Mouse (Mus musculus): Measurements from ENCODE around the gene Nprl3. TPM values are rescaled to one million over a fixed set of nuclear protein-coding genes. Genes with fewer than 3 reads are reported as not detected.

Nprl3 gene
- polyA plus RNA-seq, 1 experiment from 2014 or later, result 41.2 TPM

DNA sequence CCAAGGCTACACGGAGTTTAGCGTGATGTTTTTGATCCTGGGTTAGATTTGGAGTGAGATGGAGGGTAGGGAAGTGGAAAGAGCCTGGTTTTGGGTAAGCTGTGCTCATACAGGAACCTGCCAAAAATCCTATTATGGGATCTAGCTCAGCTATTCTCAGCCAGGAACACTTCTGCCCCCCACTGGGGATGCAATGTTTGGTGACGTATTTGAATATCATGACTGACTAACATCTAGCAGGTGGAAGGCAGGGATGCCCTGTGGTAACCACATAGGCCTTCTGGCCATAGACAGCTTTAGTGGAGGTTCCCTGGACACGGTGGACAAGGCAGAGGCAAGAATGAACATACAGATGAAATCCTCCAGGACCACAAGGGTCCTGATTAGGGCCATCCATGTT lies 37.3 kb downstream of the Nprl3 start:
- Histone ChIP-seq H3K4me3 (replicated peaks) (no peak overlapping the region), H3K36me3 (peaks cover 58% of the 10 kb centered on the region), H3K27me3 (no peaks in the 10 kb centered on the region), H3K27ac (replicated peaks) (no peak overlapping the region), H3K4me1 (peaks cover 50% of the 10 kb centered on the region), H3K4me2 (replicated peaks) (no peak overlapping the region), H3K9me3 (replicated peaks) (no peaks in the 10 kb centered on the region), H3K9ac (no peak overlapping the region)
- 76% methylated on average over 4 of the region's 4 CpGs for WGBS
- ATAC-seq (ENCODE audit: insufficient number of reproducible peaks, low FRiP score, low TSS enrichment, low read depth), result no peak

DNA sequence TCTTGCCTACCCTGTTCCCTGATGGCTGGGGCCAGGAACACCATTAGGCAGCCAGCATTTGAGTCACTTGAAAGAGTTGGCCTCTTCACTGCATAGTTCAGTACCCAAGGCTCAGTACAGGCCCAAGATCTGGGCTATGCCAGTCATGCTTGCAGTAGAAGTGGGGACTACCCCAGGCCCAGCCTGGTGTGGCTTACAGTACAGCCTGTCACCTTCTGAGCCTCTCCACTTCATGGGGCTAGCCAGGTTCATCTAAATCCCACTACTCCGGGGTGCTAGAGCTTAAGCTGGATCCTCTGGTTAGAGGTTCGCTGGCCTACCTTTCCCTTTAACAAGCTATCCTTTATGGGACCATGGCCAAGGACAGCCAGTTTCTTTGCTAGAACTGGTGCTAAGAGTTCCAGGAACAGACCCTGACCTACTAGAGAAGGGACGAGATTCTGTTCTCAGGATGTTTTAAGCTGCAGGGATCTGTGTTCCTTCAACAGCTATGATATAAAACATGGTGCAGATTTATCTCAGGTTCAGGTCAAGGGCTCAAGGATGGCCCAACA lies 39.1 kb downstream of the Nprl3 start:
- Histone ChIP-seq H3K9ac (no peak overlapping the region), H3K36me3 (peaks cover 45% of the 10 kb centered on the region)

DNA sequence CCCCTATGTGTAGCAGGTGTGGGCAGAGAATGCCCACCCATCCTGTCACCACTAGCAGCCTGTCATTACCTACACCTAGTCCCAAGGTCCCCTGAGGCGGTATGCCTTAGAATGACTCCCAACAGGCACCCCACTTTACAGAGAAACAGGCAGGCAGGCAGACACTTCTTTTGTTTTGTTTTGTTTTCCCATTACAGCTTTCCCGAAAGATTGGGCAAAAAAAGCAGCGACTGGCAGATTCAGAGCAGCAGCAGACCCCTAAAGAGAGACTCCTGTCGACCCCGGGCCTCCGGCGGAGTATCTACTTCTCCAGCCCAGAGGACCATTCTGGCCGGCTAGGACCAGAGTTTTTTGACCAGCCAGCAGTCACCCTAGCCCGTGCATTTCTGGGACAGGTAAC lies 40.0 kb downstream of the Nprl3 start:
- no peak for ATAC-seq (ENCODE audit: insufficient number of reproducible peaks, low FRiP score, low TSS enrichment, low read depth)
- WGBS, result 86% methylated on average over 9 of the region's 9 CpGs
- peaks cover 53% of the 10 kb centered on the region for H3K4me1 ChIP-seq

More for the DNA sequence above, 39.1 kb downstream of the Nprl3 start:
- H3K4me2 ChIP-seq (replicated peaks), result no peak overlapping the region
- WGBS, result 92% methylated on average over 3 of the region's 3 CpGs
- ATAC-seq (ENCODE audit: insufficient number of reproducible peaks, low FRiP score, low TSS enrichment, low read depth), result no peak
- H3K27ac ChIP-seq (replicated peaks), result no peak overlapping the region
- H3K27me3 ChIP-seq, result no peaks in the 10 kb centered on the region
- H3K4me3 ChIP-seq (replicated peaks), result no peak overlapping the region
- H3K4me1 ChIP-seq, result peaks cover 51% of the 10 kb centered on the region
- no peaks in the 10 kb centered on the region for H3K9me3 ChIP-seq (replicated peaks)

DNA sequence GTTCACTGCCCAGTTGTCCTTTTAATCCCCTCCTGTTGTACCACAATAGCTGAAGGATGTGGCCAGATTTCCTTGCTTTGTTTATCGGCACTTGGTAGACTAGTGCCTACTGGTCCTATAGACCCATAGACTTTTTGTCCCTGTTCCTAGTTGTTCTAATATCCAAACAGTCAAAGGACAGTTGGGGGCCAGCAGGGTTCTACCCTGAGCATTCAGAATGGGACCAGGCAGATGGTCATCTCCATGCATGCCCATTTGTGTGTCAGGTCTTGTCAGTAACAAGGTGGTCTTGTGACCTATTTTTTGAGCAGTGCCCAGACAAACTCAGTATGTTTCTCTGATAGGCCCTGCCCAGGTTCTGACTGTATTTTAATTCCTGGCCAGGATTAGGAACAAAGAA lies 40.5 kb downstream of the Nprl3 start:
- Histone ChIP-seq H3K4me2 (replicated peaks) (peak overlapping the region; percentile 82), H3K9ac (peak overlapping the region; percentile 65), H3K27me3 (no peaks in the 10 kb centered on the region), H3K27ac (replicated peaks) (peak overlapping the region; percentile 94), H3K4me3 (replicated peaks) (peak overlapping the region; percentile 70), H3K9me3 (replicated peaks) (no peaks in the 10 kb centered on the region), H3K4me1 (peaks cover 56% of the 10 kb centered on the region), H3K36me3 (peaks cover 37% of the 10 kb centered on the region)
- WGBS, result 38% methylated on average over 1 of the region's 1 CpGs
- no peak for ATAC-seq (ENCODE audit: insufficient number of reproducible peaks, low FRiP score, low TSS enrichment, low read depth)

More for the DNA sequence above, 40.0 kb downstream of the Nprl3 start:
- H3K27ac ChIP-seq (replicated peaks), result no peak overlapping the region
- H3K36me3 ChIP-seq, result peaks cover 42% of the 10 kb centered on the region
- peak overlapping the region; percentile 82; the same call in 1 of the 2 replicates for H3K4me2 ChIP-seq (replicated peaks)
- peak overlapping the region; percentile 70; the same call in 1 of the 2 replicates for H3K4me3 ChIP-seq (replicated peaks)
- no peaks in the 10 kb centered on the region for H3K27me3 ChIP-seq
- H3K9me3 ChIP-seq (replicated peaks), result no peaks in the 10 kb centered on the region
- H3K9ac ChIP-seq, result no peak overlapping the region

DNA sequence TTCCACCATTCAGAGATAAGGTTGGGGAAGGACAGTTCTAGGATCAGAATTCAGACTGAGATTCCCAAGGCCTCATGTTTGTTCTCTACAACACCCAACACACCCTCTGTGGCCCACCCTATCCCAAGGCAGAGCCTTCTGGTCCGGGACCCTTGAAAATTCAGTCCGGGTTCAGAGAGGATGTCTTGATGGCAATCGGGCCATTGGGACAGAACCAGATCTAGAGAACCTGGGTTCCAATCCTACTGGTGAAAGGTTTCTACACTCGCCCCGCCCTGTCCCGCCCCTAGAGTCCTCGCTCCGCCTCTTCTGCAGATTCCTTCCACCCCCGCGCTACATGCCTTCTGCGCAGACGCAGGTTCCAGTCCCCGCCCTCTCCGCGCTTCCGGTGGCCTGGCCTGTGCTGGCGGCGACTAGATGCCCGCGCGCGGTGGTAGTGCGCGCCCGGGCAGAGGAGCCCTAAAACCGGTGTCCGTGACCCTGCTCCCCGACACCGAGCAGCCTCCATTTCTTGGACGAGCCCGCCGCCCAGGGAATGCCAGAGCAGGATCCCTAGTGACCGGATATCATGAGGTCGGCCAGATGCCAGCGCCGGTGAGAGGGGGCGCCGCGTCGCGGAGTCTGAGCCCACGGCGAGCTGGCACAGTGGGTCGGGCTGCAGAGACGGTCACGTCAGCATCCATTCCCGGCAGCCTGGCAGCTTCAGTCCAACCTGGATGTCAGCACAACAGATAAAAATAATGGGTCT lies 41.2 kb downstream of the Nprl3 start, which contains the start of gene Mpg:
Gene Mpg (plus strand): TSS at position 382 of the 748 bp plus-strand sequence.
- Histone ChIP-seq H3K9ac (peak within 1 kb of the TSS; percentile 65), H3K4me1 (peaks cover 56% of the 10 kb centered on the region), H3K4me3 (replicated peaks) (peak within 1 kb of the TSS; percentile 70), H3K27ac (replicated peaks) (peak within 1 kb of the TSS; percentile 94), H3K36me3 (peaks cover 30% of the 10 kb centered on the region), H3K9me3 (replicated peaks) (no peaks in the 10 kb centered on the region), H3K4me2 (replicated peaks) (peak within 1 kb of the TSS; percentile 82), H3K27me3 (no peaks in the 10 kb centered on the region)
- WGBS, result 3% methylated on average over 47 of the region's 47 CpGs
- ATAC-seq (ENCODE audit: insufficient number of reproducible peaks, low FRiP score, low TSS enrichment, low read depth), result peak; percentile 82

DNA sequence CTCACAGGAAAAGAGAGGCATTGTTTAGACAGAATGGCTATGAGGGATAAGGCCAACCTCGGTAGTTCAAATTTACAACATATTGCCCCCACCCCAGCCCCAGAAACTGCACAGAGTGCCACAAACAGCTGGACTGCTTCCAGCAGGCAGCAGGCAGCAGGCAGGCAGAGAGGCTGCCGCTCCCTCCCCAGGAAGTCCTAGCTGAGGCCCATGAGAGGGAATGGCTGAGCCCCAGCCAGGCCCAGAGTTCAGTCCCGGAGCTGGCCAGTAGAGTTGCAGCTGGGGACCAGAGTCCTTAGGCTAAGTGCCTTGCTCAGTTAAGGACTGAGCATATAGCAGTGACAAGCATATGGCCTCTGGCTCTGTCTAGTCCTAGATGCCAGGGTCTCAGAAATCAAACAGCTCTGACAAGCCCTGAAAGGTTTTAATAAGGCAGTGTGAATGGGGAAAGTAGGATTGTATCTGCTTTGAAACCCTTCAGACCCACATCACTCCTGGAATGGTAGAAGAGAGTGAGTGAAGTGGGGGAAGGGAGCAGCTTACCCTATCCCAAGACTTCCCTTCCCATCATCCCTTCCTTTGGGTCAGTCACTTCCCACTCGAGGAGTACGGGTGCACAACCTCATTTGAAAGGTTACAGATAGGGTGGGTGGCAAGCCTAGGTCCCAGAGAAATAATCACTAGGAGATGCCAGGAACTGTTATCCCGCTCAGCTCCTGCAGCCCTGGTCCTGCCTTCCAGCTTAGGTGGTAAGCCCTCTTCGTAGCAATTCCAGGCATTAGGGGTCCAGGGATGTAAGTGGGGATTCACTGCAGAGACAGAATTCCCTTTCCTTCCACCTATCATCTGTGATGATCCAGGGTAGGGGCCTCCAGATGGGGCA lies 42.0 kb downstream of the Nprl3 start:
- H3K4me1 ChIP-seq, result peaks cover 64% of the 10 kb centered on the region
- no peak for ATAC-seq (ENCODE audit: insufficient number of reproducible peaks, low FRiP score, low TSS enrichment, low read depth)
- peak overlapping the region; percentile 13; the same call in 1 of the 2 replicates for H3K9ac ChIP-seq
- no peak overlapping the region for H3K4me3 ChIP-seq (replicated peaks)
- no peaks in the 10 kb centered on the region for H3K27me3 ChIP-seq
- WGBS, result 39% methylated on average over 7 of the region's 7 CpGs
- peak overlapping the region; percentile 94 for H3K27ac ChIP-seq (replicated peaks)
- no peaks in the 10 kb centered on the region for H3K9me3 ChIP-seq (replicated peaks)
- H3K4me2 ChIP-seq (replicated peaks), result peak overlapping the region; percentile 82
- H3K36me3 ChIP-seq, result peaks cover 21% of the 10 kb centered on the region

DNA sequence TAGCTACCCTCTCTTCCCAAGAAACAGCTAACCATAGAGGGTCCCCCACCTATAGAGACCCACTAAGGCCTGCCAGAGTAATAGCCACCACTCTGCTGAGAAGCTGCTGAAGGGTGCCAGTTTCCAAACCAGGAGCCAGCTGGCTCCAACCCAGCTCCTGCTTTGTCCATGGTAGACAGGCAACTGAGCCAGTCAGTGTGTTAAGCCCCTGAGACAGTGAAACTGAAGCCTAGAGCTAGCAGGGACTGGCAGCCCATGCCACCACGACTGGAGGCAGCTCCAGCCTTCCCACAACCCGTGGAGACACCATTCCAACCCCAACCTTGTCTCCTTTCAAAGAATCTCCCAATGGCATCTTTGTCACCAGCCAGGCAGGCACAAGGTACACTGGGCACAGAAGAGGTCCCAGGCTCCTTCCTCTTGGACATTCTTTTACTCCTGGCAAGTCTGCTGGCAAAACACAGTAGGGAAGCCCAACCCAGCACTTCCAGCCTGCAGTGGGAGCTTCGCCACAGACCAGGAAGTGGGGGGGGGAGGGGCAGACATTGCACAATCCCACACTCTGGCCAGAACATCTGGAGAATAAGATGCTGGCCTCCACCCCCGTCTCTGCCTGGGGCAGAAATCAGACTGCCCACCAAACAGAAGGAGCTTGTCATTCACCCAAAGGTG lies 42.9 kb downstream of the Nprl3 start:
- no peaks in the 10 kb centered on the region for H3K27me3 ChIP-seq
- no peaks in the 10 kb centered on the region for H3K9me3 ChIP-seq (replicated peaks)
- WGBS, result 13% methylated on average over 4 of the region's 4 CpGs
- H3K27ac ChIP-seq (replicated peaks), result peak overlapping the region; percentile 94
- no peak overlapping the region for H3K4me3 ChIP-seq (replicated peaks)
- ATAC-seq (ENCODE audit: insufficient number of reproducible peaks, low FRiP score, low TSS enrichment, low read depth), result peak; percentile 37; the same call in 1 of the 2 replicates
- H3K9ac ChIP-seq, result peak overlapping the region; percentile 13; the same call in 1 of the 2 replicates
- H3K4me1 ChIP-seq, result peaks cover 72% of the 10 kb centered on the region
- H3K36me3 ChIP-seq, result peaks cover 15% of the 10 kb centered on the region; the same call in 1 of the 2 replicates
- H3K4me2 ChIP-seq (replicated peaks), result peak overlapping the region; percentile 30

DNA sequence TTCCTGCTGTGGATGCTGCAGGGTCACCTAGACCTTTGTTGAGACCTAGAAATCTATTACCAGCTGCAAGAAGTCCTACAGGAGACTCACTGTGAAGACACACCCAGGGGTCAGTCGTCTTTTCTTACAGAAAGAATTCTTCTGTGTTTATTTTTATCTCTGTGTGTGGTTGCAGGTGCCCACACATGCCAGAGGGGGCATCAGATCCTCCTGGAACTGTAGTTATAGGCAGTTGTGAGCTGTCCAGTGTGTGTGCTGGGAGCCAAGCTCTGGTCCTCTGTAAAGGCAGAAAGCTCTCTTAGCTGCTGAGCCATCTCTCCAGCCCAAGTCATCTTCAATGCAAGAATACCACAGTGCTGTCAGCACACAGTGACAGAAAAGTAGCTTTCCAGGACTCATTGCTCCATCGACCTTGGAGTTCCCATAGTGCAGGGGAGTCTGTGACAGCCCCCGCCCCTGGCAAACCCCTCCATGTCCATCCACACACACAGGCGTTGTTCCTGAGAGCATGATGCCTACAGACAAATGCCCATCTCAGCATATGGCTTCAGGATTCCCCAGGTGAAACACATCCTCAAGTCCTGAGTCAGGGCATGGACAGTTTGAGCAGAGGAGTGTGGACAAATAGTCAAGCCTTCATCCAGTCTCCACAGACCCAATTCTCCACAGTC lies 44.1 kb downstream of the Nprl3 start:
- no peak for ATAC-seq (ENCODE audit: insufficient number of reproducible peaks, low FRiP score, low TSS enrichment, low read depth)
- H3K27me3 ChIP-seq, result no peaks in the 10 kb centered on the region
- no peak overlapping the region for H3K9ac ChIP-seq
- peak overlapping the region; percentile 94 for H3K27ac ChIP-seq (replicated peaks)
- no peak overlapping the region for H3K4me3 ChIP-seq (replicated peaks)
- no peaks in the 10 kb centered on the region for H3K9me3 ChIP-seq (replicated peaks)
- whole genome bisulfite sequencing, result 67% methylated on average over 4 of the region's 4 CpGs
- no peak overlapping the region for H3K4me2 ChIP-seq (replicated peaks)
- peaks cover 84% of the 10 kb centered on the region for H3K4me1 ChIP-seq
- peaks cover 4% of the 10 kb centered on the region; the same call in 1 of the 2 replicates for H3K36me3 ChIP-seq

DNA sequence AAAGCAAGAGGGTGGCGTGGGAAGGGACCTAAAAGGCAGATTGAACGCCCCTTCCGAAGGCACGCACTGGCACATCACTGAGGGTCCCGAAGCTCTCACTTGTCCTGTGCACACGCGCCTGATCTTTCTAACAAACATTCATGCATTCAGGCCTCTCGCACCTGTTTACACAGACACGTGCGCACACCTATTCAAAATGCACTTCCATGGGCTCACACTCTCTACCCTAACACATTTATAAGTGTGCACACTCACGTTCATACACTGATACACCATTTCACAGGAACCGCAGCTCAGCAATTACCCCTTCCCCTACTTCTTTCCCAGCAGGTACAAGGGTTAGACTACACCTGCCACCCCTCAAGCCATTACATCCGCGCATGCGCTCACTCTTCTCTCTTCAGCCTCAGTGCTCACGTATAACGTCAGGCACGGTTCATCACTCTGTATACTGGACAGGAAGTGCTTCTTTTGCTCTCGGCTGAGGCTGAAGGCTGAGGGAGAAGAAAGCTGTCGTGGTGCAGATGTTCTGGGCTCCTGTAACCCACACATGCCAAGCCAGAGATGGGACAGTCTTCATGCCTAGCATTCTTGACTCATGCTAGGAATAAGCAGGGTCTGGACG lies 44.8 kb downstream of the Nprl3 start:
- H3K4me2 ChIP-seq (replicated peaks), result peak overlapping the region; percentile 60
- no peaks in the 10 kb centered on the region for H3K9me3 ChIP-seq (replicated peaks)
- no peaks in the 10 kb centered on the region for H3K27me3 ChIP-seq
- H3K4me1 ChIP-seq, result peaks cover 87% of the 10 kb centered on the region
- no peak for ATAC-seq (ENCODE audit: insufficient number of reproducible peaks, low FRiP score, low TSS enrichment, low read depth)
- H3K36me3 ChIP-seq, result no peaks in the 10 kb centered on the region
- WGBS, result 6% methylated on average over 21 of the region's 21 CpGs
- H3K4me3 ChIP-seq (replicated peaks), result peak overlapping the region; percentile 87
- peak overlapping the region; percentile 92 for H3K27ac ChIP-seq (replicated peaks)
- peak overlapping the region; percentile 74; the same call in 1 of the 2 replicates for H3K9ac ChIP-seq

DNA sequence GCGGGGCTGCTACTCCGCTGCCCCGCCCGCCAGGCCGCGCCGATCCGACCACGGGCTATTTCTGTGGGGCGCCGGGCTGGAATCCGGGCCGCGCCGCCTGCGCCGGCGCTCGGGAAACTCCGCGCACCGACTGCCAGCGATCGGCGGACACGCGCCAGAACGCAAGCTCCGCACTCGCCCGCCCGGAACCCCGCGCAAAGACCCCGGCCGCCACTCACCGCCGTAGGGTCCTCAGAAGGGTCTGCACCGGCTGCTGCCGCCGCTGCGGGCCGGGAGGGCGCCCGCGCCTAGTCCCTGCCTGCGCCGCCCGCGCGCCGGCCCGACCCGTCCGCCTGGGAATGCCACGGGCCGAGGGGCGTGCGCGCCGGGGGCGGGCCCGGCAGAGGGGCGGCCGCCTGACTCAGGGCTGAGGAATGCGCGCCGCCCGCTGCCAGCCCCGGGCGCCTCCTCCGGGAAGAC lies 45.5 kb downstream of the Nprl3 start, which contains the start of gene Rhbdf1:
Gene Rhbdf1 (minus strand): TSS at position 350 of the 459 bp plus-strand sequence.
- H3K4me1 ChIP-seq, result peaks cover 83% of the 10 kb centered on the region
- ATAC-seq (ENCODE audit: insufficient number of reproducible peaks, low FRiP score, low TSS enrichment, low read depth), result peak; percentile 65
- H3K9me3 ChIP-seq (replicated peaks), result no peaks in the 10 kb centered on the region
- H3K4me2 ChIP-seq (replicated peaks), result peak within 1 kb of the TSS; percentile 60
- H3K36me3 ChIP-seq, result no peaks in the 10 kb centered on the region
- H3K9ac ChIP-seq, result peak within 1 kb of the TSS; percentile 74
- under 1% methylated on average over 49 of the region's 72 CpGs for WGBS
- peak within 1 kb of the TSS; percentile 92 for H3K27ac ChIP-seq (replicated peaks)
- H3K4me3 ChIP-seq (replicated peaks), result peak within 1 kb of the TSS; percentile 87
- H3K27me3 ChIP-seq, result no peaks in the 10 kb centered on the region

Data from embryonic facial prominence, embryonic 15.5 days (tissue).